Mouse (Mus musculus): ENCODE results near the gene Cdhr2. TPM values are rescaled to one million over a fixed set of nuclear protein-coding genes. Genes with fewer than 3 reads are reported as not detected.

Gene Cdhr2
- polyA plus RNA-seq, 1 experiment from 2014 or later, result not detected

DNA sequence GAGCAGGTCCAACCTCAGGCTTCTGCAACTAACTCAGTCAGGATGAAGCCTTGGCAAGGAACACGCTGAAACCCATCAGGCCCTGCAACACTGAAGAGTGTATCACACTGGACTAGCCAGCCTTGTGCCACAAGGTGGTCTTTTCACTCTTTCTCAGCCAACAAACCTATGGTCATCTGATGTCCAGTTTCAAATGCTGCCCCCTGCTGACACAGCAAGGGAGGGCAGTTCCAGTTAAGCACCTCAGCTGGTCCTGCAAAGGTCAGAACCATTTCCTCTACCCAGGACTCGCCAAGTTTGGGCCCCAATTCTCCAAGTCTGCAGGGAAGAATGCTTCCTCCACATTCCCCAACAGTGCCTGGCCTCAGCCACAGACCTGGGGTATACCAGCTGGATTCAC lies 16.1 kb upstream of the Cdhr2 start:
- Histone ChIP-seq H3K36me3 (ENCODE audit: insufficient read depth) (peaks cover 47% of the 10 kb centered on the region), H3K4me3 (ENCODE audit: low read depth, low read length) (peak overlapping the region; percentile 88), H3K4me2 (peak overlapping the region; percentile 67), H3K27me3 (ENCODE audit: insufficient read depth, low read length) (no peaks in the 10 kb centered on the region), H3K27ac (ENCODE audit: low read depth) (no peak overlapping the region), H3K9ac (no peak overlapping the region; the same call in 1 of the 2 replicates), H3K4me1 (ENCODE audit: insufficient read depth) (peaks cover 5% of the 10 kb centered on the region; the same call in 1 of the 2 replicates), H3K9me3 (ENCODE audit: low read depth, low read length) (no peaks in the 10 kb centered on the region)
- ATAC-seq (ENCODE audit: insufficient read depth), result no peak
- TF ChIP-seq CTCF (IDR thresholded peaks at IDR 0.05; ENCODE audit: low read depth), result peak; percentile 74
- WGBS, result 46% methylated on average over 2 of the region's 2 CpGs
- DNase-seq, result peak; percentile 65

GRCm38 (mm10) chr13:54686139-54687053 lies 14.9 kb upstream of the Cdhr2 start:
- ATAC-seq (ENCODE audit: insufficient read depth) (no peak), DNase-seq (peak; percentile 32)
- Histone ChIP-seq H3K27me3 (ENCODE audit: insufficient read depth, low read length) (no peaks in the 10 kb centered on the region), H3K4me3 (ENCODE audit: low read depth, low read length) (peak overlapping the region; percentile 88), H3K9me3 (ENCODE audit: low read depth, low read length) (no peaks in the 10 kb centered on the region), H3K4me2 (peak overlapping the region; percentile 67), H3K36me3 (ENCODE audit: insufficient read depth) (peaks cover 35% of the 10 kb centered on the region), H3K4me1 (ENCODE audit: insufficient read depth) (peaks cover 5% of the 10 kb centered on the region; the same call in 1 of the 2 replicates), H3K27ac (ENCODE audit: low read depth) (peak overlapping the region; percentile 99), H3K9ac (peak overlapping the region; percentile 95)
- 4% methylated on average over 19 of the region's 19 CpGs for WGBS
- no peak for TF ChIP-seq CTCF (IDR thresholded peaks at IDR 0.05; ENCODE audit: low read depth)

DNA sequence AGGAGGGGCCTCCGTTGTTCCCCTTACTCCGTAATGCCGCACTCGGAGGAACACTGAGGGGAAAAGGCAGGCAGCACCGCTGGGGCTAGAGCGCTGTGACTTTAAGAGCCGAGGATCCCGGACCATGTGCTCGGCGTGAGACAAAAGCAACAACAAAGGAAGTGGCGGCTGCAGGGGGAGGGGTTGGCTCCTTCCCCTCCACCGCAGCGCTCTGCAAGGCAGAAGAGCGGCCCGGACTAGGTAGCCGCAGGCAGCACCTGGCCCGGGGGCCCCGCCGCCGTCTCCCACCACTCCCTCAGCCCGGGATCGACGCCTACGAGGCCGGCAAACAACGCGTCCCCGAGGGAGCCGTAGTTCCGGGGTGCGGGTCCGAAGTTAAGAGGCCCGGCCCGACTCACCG lies 14.2 kb upstream of the Cdhr2 start:
- H3K4me3 ChIP-seq (ENCODE audit: low read depth, low read length), result peak overlapping the region; percentile 88
- peak overlapping the region; percentile 67 for H3K4me2 ChIP-seq
- peak overlapping the region; percentile 95 for H3K9ac ChIP-seq
- H3K9me3 ChIP-seq (ENCODE audit: low read depth, low read length), result no peaks in the 10 kb centered on the region
- ATAC-seq (ENCODE audit: insufficient read depth) (peak; percentile 66), DNase-seq (peak; percentile 89)
- H3K27me3 ChIP-seq (ENCODE audit: insufficient read depth, low read length), result no peaks in the 10 kb centered on the region
- H3K4me1 ChIP-seq (ENCODE audit: insufficient read depth), result peaks cover 9% of the 10 kb centered on the region; the same call in 1 of the 2 replicates
- TF ChIP-seq CTCF (IDR thresholded peaks at IDR 0.05; ENCODE audit: low read depth), result no peak
- H3K27ac ChIP-seq (ENCODE audit: low read depth), result peak overlapping the region; percentile 99
- peaks cover 28% of the 10 kb centered on the region for H3K36me3 ChIP-seq (ENCODE audit: insufficient read depth)
- WGBS, result under 1% methylated on average over 35 of the region's 35 CpGs

DNA sequence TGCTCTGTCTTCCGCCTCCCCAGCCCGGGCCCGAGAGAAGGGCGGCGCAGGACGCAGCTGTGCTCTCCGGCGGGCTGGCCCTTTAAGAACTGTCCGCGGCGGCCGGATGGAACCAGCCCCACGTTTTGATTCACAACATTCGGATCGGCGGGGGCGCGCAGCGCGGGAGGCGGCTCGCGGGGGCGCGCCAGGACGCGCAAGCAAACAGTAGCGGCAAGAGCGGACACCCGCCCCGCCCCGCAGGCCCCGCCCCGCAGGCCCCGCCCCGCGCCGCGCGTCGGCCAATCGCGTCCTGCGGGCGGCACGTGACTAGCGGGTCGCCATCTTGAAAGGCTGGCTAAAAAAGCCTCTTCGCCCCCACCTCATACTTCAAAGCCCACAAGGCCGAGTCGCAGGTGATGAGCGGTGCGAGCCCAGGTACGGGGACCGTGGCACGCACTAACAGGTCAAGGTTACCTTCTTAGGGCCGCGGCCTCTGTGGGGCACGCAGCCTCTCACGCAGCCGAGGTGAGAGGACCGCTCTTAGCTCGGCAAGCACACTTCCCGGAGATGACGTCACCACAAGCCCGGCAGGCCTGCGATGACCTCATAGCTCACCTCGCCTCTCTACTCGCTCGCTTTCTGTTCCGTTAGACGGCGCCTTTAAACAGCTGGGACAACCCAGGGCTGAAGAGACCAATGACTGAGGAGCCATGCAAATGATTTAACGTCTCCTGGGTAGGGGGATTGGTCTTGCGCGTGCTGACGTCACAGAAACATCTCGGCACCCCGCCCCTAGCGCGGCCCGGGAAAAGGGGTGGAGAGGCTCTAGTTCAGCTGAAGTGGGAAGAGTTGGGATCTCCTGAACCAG lies 13.5 kb upstream of the Cdhr2 start:
- DNase-seq (peak; percentile 98), ATAC-seq (ENCODE audit: insufficient read depth) (peak; percentile 90)
- H3K36me3 ChIP-seq (ENCODE audit: insufficient read depth), result peaks cover 21% of the 10 kb centered on the region
- peak overlapping the region; percentile 67 for H3K4me2 ChIP-seq
- no peaks in the 10 kb centered on the region for H3K9me3 ChIP-seq (ENCODE audit: low read depth, low read length)
- no peaks in the 10 kb centered on the region for H3K27me3 ChIP-seq (ENCODE audit: insufficient read depth, low read length)
- peak overlapping the region; percentile 88 for H3K4me3 ChIP-seq (ENCODE audit: low read depth, low read length)
- peak overlapping the region; percentile 95 for H3K9ac ChIP-seq
- TF ChIP-seq CTCF (IDR thresholded peaks at IDR 0.05; ENCODE audit: low read depth), result no peak
- under 1% methylated on average over 82 of the region's 82 CpGs for WGBS
- peak overlapping the region; percentile 99 for H3K27ac ChIP-seq (ENCODE audit: low read depth)
- H3K4me1 ChIP-seq (ENCODE audit: insufficient read depth), result peaks cover 16% of the 10 kb centered on the region; the same call in 1 of the 2 replicates

- H3K27me3 ChIP-seq (ENCODE audit: insufficient read depth, low read length), result no peaks in the 10 kb centered on the region
- no peak overlapping the region for H3K4me2 ChIP-seq
- 0 out of 2 replicates have a peak, but pooled peaks cover under 1% of the 10 kb centered on the region for H3K36me3 ChIP-seq (ENCODE audit: insufficient read depth)
- H3K4me1 ChIP-seq (ENCODE audit: insufficient read depth), result peaks cover 12% of the 10 kb centered on the region; the same call in 1 of the 2 replicates
- TF ChIP-seq CTCF (IDR thresholded peaks at IDR 0.05; ENCODE audit: low read depth), result no peak
- 90% methylated on average over 8 of the region's 8 CpGs for WGBS
- ATAC-seq (ENCODE audit: insufficient read depth) (no peak), DNase-seq (no peak)
- no peak overlapping the region for H3K27ac ChIP-seq (ENCODE audit: low read depth)
- H3K9me3 ChIP-seq (ENCODE audit: low read depth, low read length), result no peaks in the 10 kb centered on the region
- no peak overlapping the region for H3K9ac ChIP-seq
- no peak overlapping the region for H3K4me3 ChIP-seq (ENCODE audit: low read depth, low read length)
Measured at GRCm38 (mm10) chr13:54690151-54690740, 11.0 kb upstream of the Cdhr2 start.

DNA sequence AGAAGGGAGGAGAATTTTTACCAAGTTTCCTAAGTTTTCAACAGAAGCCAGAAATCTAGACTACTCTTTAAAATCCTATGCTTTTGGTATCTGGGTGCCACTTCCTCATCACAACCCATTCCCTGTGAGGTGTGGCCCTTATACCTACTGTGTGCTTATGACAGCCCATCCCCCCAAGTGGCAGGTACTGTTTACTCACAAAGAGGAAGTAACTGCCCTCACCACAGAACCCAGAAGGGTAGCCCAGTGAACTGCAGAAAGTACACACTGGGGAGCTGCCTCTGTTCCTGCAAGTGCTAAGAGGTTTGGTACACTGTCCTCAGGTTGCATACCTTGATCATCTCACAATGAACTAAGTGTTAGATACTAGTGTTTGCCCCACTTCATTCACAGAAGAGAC lies 9.5 kb upstream of the Cdhr2 start:
- Histone ChIP-seq H3K4me1 (ENCODE audit: insufficient read depth) (peaks cover 11% of the 10 kb centered on the region; the same call in 1 of the 2 replicates), H3K27ac (ENCODE audit: low read depth) (no peak overlapping the region), H3K36me3 (ENCODE audit: insufficient read depth) (no peaks in the 10 kb centered on the region), H3K4me3 (ENCODE audit: low read depth, low read length) (peak overlapping the region; percentile 96; the same call in 1 of the 2 replicates), H3K27me3 (ENCODE audit: insufficient read depth, low read length) (no peaks in the 10 kb centered on the region), H3K4me2 (peak overlapping the region; percentile 94), H3K9me3 (ENCODE audit: low read depth, low read length) (no peaks in the 10 kb centered on the region), H3K9ac (no peak overlapping the region; the same call in 1 of the 2 replicates)
- ATAC-seq (ENCODE audit: insufficient read depth), result no peak
- DNase-seq, result no peak
- no peak for TF ChIP-seq CTCF (IDR thresholded peaks at IDR 0.05; ENCODE audit: low read depth)

Measured in lung, embryonic 14.5 days (tissue).